Mouse (Mus musculus): ENCODE results near the gene Napa. TPM values are rescaled to one million over a fixed set of nuclear protein-coding genes. Genes with fewer than 3 reads are reported as not detected.

The Napa gene
- polyA plus RNA-seq, 1 experiment: 256 TPM

DNA sequence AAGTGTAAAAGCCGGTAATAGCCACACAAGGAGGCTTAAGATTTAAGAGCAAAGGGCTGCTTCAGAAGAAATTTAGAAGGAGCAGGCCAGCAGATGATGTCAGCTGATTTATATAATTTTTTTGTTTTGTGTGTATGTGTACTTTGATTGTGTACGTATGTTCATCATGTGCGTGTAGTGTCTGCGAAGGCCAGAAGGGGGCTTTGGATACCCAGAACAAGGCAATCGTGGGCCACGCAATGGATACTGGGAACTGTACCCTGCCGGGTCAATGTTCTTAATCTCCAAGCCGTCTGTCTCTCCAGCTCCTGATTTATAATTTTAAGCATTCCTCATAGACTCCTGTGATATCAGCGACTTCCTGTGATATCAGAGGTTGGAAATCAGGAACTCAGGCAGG lies 63.0 kb downstream of the Napa start:
- TF ChIP-seq CTCF (IDR thresholded peaks at IDR 0.05; ENCODE audit: borderline replicate concordance, control insufficient read depth, extremely low read depth, insufficient read depth, low read length, poor library complexity) (no peak), POLR2A (IDR thresholded peaks at IDR 0.05; ENCODE audit: control insufficient read depth, extremely low read depth, insufficient read depth, low read length, poor library complexity) (no peak)
- Histone ChIP-seq H3K4me1 (replicated peaks; ENCODE audit: control insufficient read depth, insufficient read depth, low read length) (no peaks in the 10 kb centered on the region), H3K27me3 (ENCODE audit: control insufficient read depth, insufficient read depth, low read length) (peaks cover 5% of the 10 kb centered on the region; the same call in 1 of the 2 replicates), H3K4me3 (ENCODE audit: control insufficient read depth, insufficient read depth, low read length) (no peak overlapping the region), H3K27ac (ENCODE audit: control insufficient read depth, insufficient read depth, low read length) (no peak overlapping the region), H3K36me3 (ENCODE audit: control insufficient read depth, insufficient read depth, low read length) (no peaks in the 10 kb centered on the region)
- no peak for DNase-seq
- WGBS: 89% methylated on average over 9 of the region's 9 CpGs

DNA sequence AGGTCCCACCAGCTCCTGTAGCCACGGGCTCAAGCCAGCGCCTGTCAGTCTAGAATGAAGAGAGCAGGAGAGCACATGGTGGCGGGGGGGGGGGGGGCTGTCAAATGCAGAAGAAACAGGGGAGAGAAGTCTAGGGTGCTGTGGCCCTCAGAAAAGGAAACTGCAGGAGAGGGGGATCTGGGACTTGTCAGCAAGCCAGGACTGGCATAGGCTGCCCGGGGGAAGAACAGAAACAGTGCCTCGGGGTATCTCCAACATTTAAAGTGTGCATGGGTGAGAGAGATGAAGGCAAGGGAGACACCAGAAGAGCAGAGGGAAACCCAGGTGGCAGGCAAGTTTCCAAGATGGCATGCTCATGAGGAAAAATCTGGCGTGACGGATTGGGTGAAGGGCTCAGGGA lies 63.8 kb downstream of the Napa start:
- Histone ChIP-seq H3K27me3 (ENCODE audit: control insufficient read depth, insufficient read depth, low read length) (peaks cover 5% of the 10 kb centered on the region; the same call in 1 of the 2 replicates), H3K4me3 (ENCODE audit: control insufficient read depth, insufficient read depth, low read length) (no peak overlapping the region), H3K27ac (ENCODE audit: control insufficient read depth, insufficient read depth, low read length) (no peak overlapping the region), H3K36me3 (ENCODE audit: control insufficient read depth, insufficient read depth, low read length) (no peaks in the 10 kb centered on the region), H3K4me1 (replicated peaks; ENCODE audit: control insufficient read depth, insufficient read depth, low read length) (no peaks in the 10 kb centered on the region)
- no peak for TF ChIP-seq CTCF (IDR thresholded peaks at IDR 0.05; ENCODE audit: borderline replicate concordance, control insufficient read depth, extremely low read depth, insufficient read depth, low read length, poor library complexity)
- TF ChIP-seq POLR2A (IDR thresholded peaks at IDR 0.05; ENCODE audit: control insufficient read depth, extremely low read depth, insufficient read depth, low read length, poor library complexity): no peak
- DNase-seq: no peak
- WGBS: 74% methylated on average over 7 of the region's 7 CpGs

Other genes starting within 250 kb of the Napa start
- gene Crx, start 218.5 kb upstream of the Napa start, polyA plus RNA-seq (2012; rRNA removed): 0.16 TPM in 1 of 2 replicates, not detected in the other
- 0.55 TPM in 1 of 2 replicates, not detected in the other for gene Crxos, start 215.8 kb upstream of the Napa start, polyA plus RNA-seq (2012; rRNA removed)
- 408 and 474 TPM in 2 replicates for gene Selenow, start 176.1 kb upstream of the Napa start, polyA plus RNA-seq (2012; rRNA removed)
- gene Nop53, start 152.4 kb upstream of the Napa start, polyA plus RNA-seq (2012; rRNA removed): 170 and 192 TPM in 2 replicates
- gene Ehd2, start 130.9 kb upstream of the Napa start, polyA plus RNA-seq (2012; rRNA removed): 15.0 and 17.4 TPM in 2 replicates
- 57.0 and 78.5 TPM in 2 replicates for gene Bicra, start 50.5 kb upstream of the Napa start, polyA plus RNA-seq (2012; rRNA removed)
- gene Zfp541, start 36.6 kb upstream of the Napa start, polyA plus RNA-seq (2012; rRNA removed): 0.04 and 0.11 TPM in 2 replicates
- gene Kptn, start 21.4 kb downstream of the Napa start, polyA plus RNA-seq (2012; rRNA removed): 27.4 and 28.1 TPM in 2 replicates
- gene Slc8a2, start 31.4 kb downstream of the Napa start, polyA plus RNA-seq (2012; rRNA removed): 1.1 and 1.2 TPM in 2 replicates
- gene Meis3, start 76.6 kb downstream of the Napa start, polyA plus RNA-seq (2012; rRNA removed): 65.2 and 66.8 TPM in 2 replicates
- gene Dhx34, start 123.6 kb downstream of the Napa start, polyA plus RNA-seq (2012; rRNA removed): 72.3 and 86.9 TPM in 2 replicates
- gene C5ar2, start 145.7 kb downstream of the Napa start, polyA plus RNA-seq (2012; rRNA removed): 0.26 and 0.46 TPM in 2 replicates
- 3.2 and 4.1 TPM in 2 replicates for gene C5ar1, start 161.1 kb downstream of the Napa start, polyA plus RNA-seq (2012; rRNA removed)
- gene Inafm1, start 175.2 kb downstream of the Napa start, polyA plus RNA-seq (2012; rRNA removed): 44.7 and 62.2 TPM in 2 replicates
- gene Ccdc9, start 188.3 kb downstream of the Napa start, polyA plus RNA-seq (2012; rRNA removed): 39.4 and 43.0 TPM in 2 replicates
- 49.8 and 84.9 TPM in 2 replicates for gene Bbc3, start 209.9 kb downstream of the Napa start, polyA plus RNA-seq (2012; rRNA removed)

Data from thymus, adult 2 months (tissue).